Mouse (Mus musculus) thymus, adult 2 months (tissue): Measurements from ENCODE around the gene Tprgl. TPM values are rescaled to one million over a fixed set of nuclear protein-coding genes. Genes with fewer than 3 reads are reported as not detected.

Experiments used
- DNase-seq: peaks from one replicate; pipeline ENCODE4 v3.0.0; 2021
- H3K27ac ChIP-seq: fragments of 200-500 bp; 2 replicates; pipeline ENCODE4 v1.5.1; 2012; ENCODE audit warnings: low read length, control low read depth; ENCODE audit not compliant: control insufficient read depth, insufficient read depth
- H3K27me3 ChIP-seq: fragments of 200-500 bp; 2 replicates; pipeline ENCODE4 v1.6.1; 2012; ENCODE audit warnings: mild to moderate bottlenecking, low read length, moderate library complexity, mixed read lengths; ENCODE audit not compliant: control insufficient read depth, insufficient read depth
- H3K36me3 ChIP-seq: fragments of 200-500 bp; 2 replicates; pipeline ENCODE4 v1.6.1; 2012; ENCODE audit warnings: mild to moderate bottlenecking, low read length, moderate library complexity; ENCODE audit not compliant: control insufficient read depth, insufficient read depth
- H3K4me1 ChIP-seq: fragments of 200-500 bp; replicated peaks from 2 replicates; pipeline ENCODE4 v1.6.1; 2012; ENCODE audit warnings: low read length; ENCODE audit not compliant: control insufficient read depth, insufficient read depth
- H3K4me3 ChIP-seq: fragments of 200-500 bp; 2 replicates; pipeline ENCODE4 v1.5.1; 2012; ENCODE audit warnings: mild to moderate bottlenecking, low read length, control low read depth, moderate library complexity; ENCODE audit not compliant: control insufficient read depth, insufficient read depth
- CTCF ChIP-seq: fragments of 200-500 bp; IDR thresholded peaks from 2 replicates; pipeline ENCODE4 v1.5.1; 2012; ENCODE audit warnings: mild to moderate bottlenecking, control low read depth, low read length, moderate library complexity, borderline replicate concordance; ENCODE audit not compliant: control insufficient read depth, poor library complexity, insufficient read depth; ENCODE audit errors: extremely low read depth
- POLR2A ChIP-seq: fragments of 200-500 bp; IDR thresholded peaks from 2 replicates; pipeline ENCODE4 v1.6.1; 2012; ENCODE audit warnings: mild to moderate bottlenecking, low read length, control low read depth, moderate library complexity; ENCODE audit not compliant: control insufficient read depth, poor library complexity, insufficient read depth; ENCODE audit errors: extremely low read depth
- WGBS: fragments of 180-500 bp; shearing (Covaris S2); methylation state at CpG from one replicate; pipeline ENCODE4 v1.1.7; 2018; 5-methylcytosine and 5-hydroxymethylcytosine counted together
- polyA plus RNA-seq: library from polyadenylated mRNA; depleted of rRNA; stranded (reverse); fragments of >200 nt; gene quantifications from 2 replicates; pipeline ENCODE4 v1.2.3, GENCODE M21; 2012

Tprgl gene
- polyA plus RNA-seq, 1 experiment = 227 TPM

- Histone ChIP-seq H3K4me1 (no peaks in the 10 kb centered on the region), H3K4me3 (no peak overlapping the region), H3K27ac (no peak overlapping the region), H3K36me3 (no peaks in the 10 kb centered on the region), H3K27me3 (no peaks in the 10 kb centered on the region)
- DNase-seq = no peak
- 82% methylated on average over 7 of the region's 7 CpGs for WGBS
- TF ChIP-seq CTCF (no peak), POLR2A (no peak)
Measured at GRCm38 (mm10) chr4:154198377-154198961, 38.0 kb upstream of the Tprgl start.

- DNase-seq = no peak
- no peak overlapping the region for H3K27ac ChIP-seq
- 94% methylated on average over 6 of the region's 6 CpGs for WGBS
- H3K4me3 ChIP-seq = no peak overlapping the region
- no peaks in the 10 kb centered on the region for H3K4me1 ChIP-seq
- no peaks in the 10 kb centered on the region for H3K36me3 ChIP-seq
- TF ChIP-seq CTCF (no peak), POLR2A (no peak)
- H3K27me3 ChIP-seq = no peaks in the 10 kb centered on the region
Measured at GRCm38 (mm10) chr4:154197961-154198360, 37.5 kb upstream of the Tprgl start.

- no peaks in the 10 kb centered on the region for H3K4me1 ChIP-seq
- WGBS = 9% methylated on average over 8 of the region's 8 CpGs
- H3K4me3 ChIP-seq = no peak overlapping the region
- no peaks in the 10 kb centered on the region for H3K27me3 ChIP-seq
- no peak overlapping the region for H3K27ac ChIP-seq
- no peak for TF ChIP-seq POLR2A
- TF ChIP-seq CTCF = no peak
- H3K36me3 ChIP-seq = no peaks in the 10 kb centered on the region
- no peak for DNase-seq
Measured at GRCm38 (mm10) chr4:154188948-154189347, 28.5 kb upstream of the Tprgl start.

- no peaks in the 10 kb centered on the region for H3K36me3 ChIP-seq
- WGBS = 89% methylated on average over 11 of the region's 11 CpGs
- TF ChIP-seq POLR2A (no peak), CTCF (no peak)
- no peak for DNase-seq
- H3K27ac ChIP-seq = no peak overlapping the region
- no peaks in the 10 kb centered on the region for H3K27me3 ChIP-seq
- no peak overlapping the region for H3K4me3 ChIP-seq
- H3K4me1 ChIP-seq = no peaks in the 10 kb centered on the region
Measured at GRCm38 (mm10) chr4:154186002-154186537, 25.6 kb upstream of the Tprgl start.

- no peak for DNase-seq
- no peak for TF ChIP-seq CTCF
- no peak for TF ChIP-seq POLR2A
- Histone ChIP-seq H3K4me3 (no peak overlapping the region), H3K27me3 (no peaks in the 10 kb centered on the region), H3K36me3 (no peaks in the 10 kb centered on the region), H3K27ac (no peak overlapping the region), H3K4me1 (no peaks in the 10 kb centered on the region)
- 89% methylated on average over 5 of the region's 5 CpGs for WGBS
Measured at GRCm38 (mm10) chr4:154185001-154185400, 24.5 kb upstream of the Tprgl start.

GRCm38 (mm10) chr4:154183566-154183965, 23.1 kb upstream of the Tprgl start:
- Histone ChIP-seq H3K4me1 (no peaks in the 10 kb centered on the region), H3K27ac (no peak overlapping the region), H3K4me3 (no peak overlapping the region), H3K36me3 (no peaks in the 10 kb centered on the region), H3K27me3 (no peaks in the 10 kb centered on the region)
- TF ChIP-seq CTCF = no peak
- TF ChIP-seq POLR2A = no peak
- no peak for DNase-seq
- 90% methylated on average over 5 of the region's 5 CpGs for WGBS

GRCm38 (mm10) chr4:154181001-154181400, 20.5 kb upstream of the Tprgl start:
- H3K36me3 ChIP-seq = no peaks in the 10 kb centered on the region
- H3K4me1 ChIP-seq = no peaks in the 10 kb centered on the region
- WGBS = 89% methylated on average over 7 of the region's 7 CpGs
- H3K27ac ChIP-seq = no peak overlapping the region
- H3K27me3 ChIP-seq = no peaks in the 10 kb centered on the region
- no peak overlapping the region for H3K4me3 ChIP-seq
- no peak for TF ChIP-seq CTCF
- no peak for DNase-seq
